Mouse (Mus musculus) neutrophil, adult 65 days (primary cell): Measurements from ENCODE around the gene Vmn1r72. TPM values are rescaled to one million over a fixed set of nuclear protein-coding genes. Genes with fewer than 3 reads are reported as not detected.

Experiments
- total RNA-seq: library from RNA; stranded (reverse); gene quantifications from 2 replicates; pipeline ENCODE4 v1.2.4, GENCODE M21; 2023

Gene Vmn1r72
- 0.20 and 0.41 TPM in 2 replicates for total RNA-seq

GRCm38 (mm10) chr7:11680047-11680446 is at the start of gene Vmn1r72:
Gene Vmn1r72, minus strand, starts transcription at chr7:11680147.

Other genes with a start within 250 kb of the Vmn1r72 start
- not detected in 2 replicates for gene Zscan4-ps2, start 165.8 kb downstream of the Vmn1r72 start, total RNA-seq
- not detected in 2 replicates for gene Zscan4-ps3, start 70.8 kb downstream of the Vmn1r72 start, total RNA-seq
- not detected in 2 replicates for gene Vmn1r73, start 50.1 kb upstream of the Vmn1r72 start, total RNA-seq
- not detected in 2 replicates for gene Vmn1r74, start 153.8 kb upstream of the Vmn1r72 start, total RNA-seq
- gene Vmn1r75, start 194.5 kb upstream of the Vmn1r72 start, total RNA-seq = not detected in 2 replicates